Mouse (Mus musculus) C2C12 (cell line): ENCODE measurements around the gene Gm17387.

ENCODE experiments used
- CEBPB ChIP-seq: IDR thresholded peaks from one replicate; pipeline ENCODE4 v1.6.1; 2011; ENCODE audit warnings: low read depth, mild to moderate bottlenecking, control low read depth, moderate library complexity
- CTCF ChIP-seq: IDR thresholded peaks from one replicate; pipeline ENCODE4 v1.5.1; 2011; ENCODE audit not compliant: control insufficient read depth, insufficient read depth, insufficient read length
- MAX ChIP-seq: IDR thresholded peaks from one replicate; pipeline ENCODE4 v1.6.1; 2011; ENCODE audit warnings: mild to moderate bottlenecking, control low read depth
- USF1 ChIP-seq: IDR thresholded peaks from one replicate; pipeline ENCODE4 v1.6.1; 2011; ENCODE audit warnings: low read depth, mild to moderate bottlenecking, control low read depth, moderate library complexity

DNA sequence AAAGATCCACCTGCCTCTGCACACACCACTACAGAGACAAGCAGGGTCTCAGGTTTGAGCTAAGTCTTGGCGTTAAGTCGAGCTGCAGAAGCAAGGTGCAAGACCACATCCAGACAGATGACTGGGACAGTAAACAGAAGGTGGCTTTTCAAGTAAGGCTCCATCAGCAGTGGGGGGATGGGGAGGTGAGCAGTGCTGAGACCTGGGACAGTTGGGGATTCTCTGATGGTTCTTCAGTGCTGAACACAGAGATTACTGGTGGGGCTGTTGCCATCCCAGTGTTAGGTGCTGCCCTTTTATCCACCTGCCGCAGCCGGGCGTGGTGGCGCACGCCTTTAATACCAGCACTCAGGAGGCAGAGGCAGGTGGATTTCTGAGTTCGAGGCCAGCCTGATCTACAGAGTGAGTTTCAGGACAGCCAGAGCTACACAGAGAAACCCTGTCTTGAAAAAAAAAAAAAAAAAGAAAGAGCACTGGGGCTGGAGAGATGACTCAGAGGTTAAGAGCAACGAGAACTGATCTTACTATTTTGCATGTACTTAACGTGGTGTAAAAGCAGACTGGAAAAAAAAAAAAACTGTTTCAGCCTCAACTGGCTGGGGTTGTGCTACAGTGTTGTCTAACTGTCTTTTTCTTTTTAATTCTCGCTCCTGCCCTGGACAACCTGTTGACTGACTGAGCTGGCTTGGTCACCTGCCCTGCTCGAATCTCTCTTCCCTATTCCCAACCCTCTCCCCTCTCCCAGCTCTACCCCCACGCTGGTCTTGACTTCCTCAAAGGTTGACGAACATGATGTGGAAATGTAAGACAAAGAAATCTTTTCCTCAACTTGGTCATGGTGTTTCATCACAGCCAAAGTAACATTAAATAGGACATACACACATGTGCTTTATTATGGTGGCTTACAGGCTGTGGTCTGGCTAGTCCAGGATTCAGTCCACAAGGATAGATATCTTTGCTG, 7.2 kb upstream of the Gm17387 start:
- no peak for TF ChIP-seq CEBPB
- TF ChIP-seq CTCF: no peak
- TF ChIP-seq MAX: no peak
- no peak for TF ChIP-seq USF1
